In the genomic region with DNA sequence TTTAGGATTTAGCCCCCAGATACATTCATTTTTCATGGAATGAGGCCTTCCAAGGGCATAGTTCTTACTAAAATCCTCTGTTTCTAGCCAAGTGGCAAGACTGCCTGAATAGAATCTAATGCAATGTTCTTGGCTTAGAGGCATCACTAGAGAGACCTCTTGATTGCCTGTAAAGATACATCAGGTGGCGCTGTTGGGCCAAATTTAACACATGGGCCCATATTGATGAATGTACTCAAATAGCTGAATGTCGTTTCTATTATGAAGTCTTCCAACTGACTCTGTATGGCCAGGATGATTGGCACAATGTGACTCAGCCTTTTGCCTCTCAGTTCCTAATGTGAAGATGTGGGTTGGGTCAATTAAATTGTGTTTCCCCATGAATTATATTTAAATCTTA, we compare ENCODE assay signal across 8 mouse cellular contexts.
A peak's percentile ranks its signal among the peaks of the same experiment; 100 is the strongest.
DNase-seq lines count a peak whose midpoint lies in the region; ATAC-seq lines count a peak whose summit lies in the region.

No protein-coding gene starts in this region.

- H3K9me3 ChIP-seq in intestine, embryonic 14.5 days (ENCODE audit: control insufficient read depth, low read length), result no peaks in the 10 kb centered on the region
- H3K9me3 ChIP-seq in intestine, embryonic 16.5 days (ENCODE audit: control insufficient read depth, low read length), result no peaks in the 10 kb centered on the region
- H3K9me3 ChIP-seq in hindbrain, embryonic 16.5 days (ENCODE audit: control insufficient read depth, low read length), result no peaks in the 10 kb centered on the region

- no peaks in the 10 kb centered on the region for H3K4me1 ChIP-seq in intestine, embryonic 14.5 days (replicated peaks; ENCODE audit: control insufficient read depth, insufficient read depth, low read length)
- no peaks in the 10 kb centered on the region for H3K4me1 ChIP-seq in intestine, embryonic 16.5 days (ENCODE audit: control insufficient read depth, insufficient read depth, low read length)
- no peaks in the 10 kb centered on the region for H3K4me1 ChIP-seq in hindbrain, embryonic 16.5 days (ENCODE audit: control insufficient read depth, insufficient read depth, low read depth, low read length)

- no peak overlapping the region for H3K4me3 ChIP-seq in intestine, embryonic 14.5 days (ENCODE audit: low read depth, low read length)
- H3K4me3 ChIP-seq in intestine, embryonic 16.5 days (ENCODE audit: low read length), result no peak overlapping the region
- H3K4me3 ChIP-seq in hindbrain, embryonic 16.5 days (ENCODE audit: low read length), result no peak overlapping the region

- H3K36me3 ChIP-seq in intestine, embryonic 14.5 days (ENCODE audit: control insufficient read depth, insufficient read depth, low read length), result no peaks in the 10 kb centered on the region
- no peaks in the 10 kb centered on the region for H3K36me3 ChIP-seq in intestine, embryonic 16.5 days (ENCODE audit: control insufficient read depth, insufficient read depth, low read length)
- no peaks in the 10 kb centered on the region for H3K36me3 ChIP-seq in hindbrain, embryonic 16.5 days (ENCODE audit: control insufficient read depth, insufficient read depth, low read length)

- DNase-seq in intestine, embryonic 14.5 days (ENCODE audit: low spot score), result no peak
- peak; percentile 55 for DNase-seq in embryo, embryonic 11 days
- DNase-seq in mesoderm, embryonic 11.5 days (ENCODE audit: low read depth, low spot score), result peak; percentile 47
- DNase-seq in telencephalon, adult 2 months (ENCODE audit: low read depth, low spot score), result peak; percentile 55
- DNase-seq in gastrocnemius, postnatal 25 days, result no peak
- no peak for DNase-seq in cerebellum, adult 9-10 months

- no peak overlapping the region for H3K9ac ChIP-seq in intestine, embryonic 14.5 days (ENCODE audit: low read length)
- H3K9ac ChIP-seq in intestine, embryonic 16.5 days (ENCODE audit: low read depth, low read length), result no peak overlapping the region
- no peak overlapping the region for H3K9ac ChIP-seq in hindbrain, embryonic 16.5 days (ENCODE audit: low read depth, low read length)

- 7% methylated on average over 2 of the region's 2 CpGs for WGBS in intestine, embryonic 14.5 days
- WGBS in intestine, embryonic 16.5 days, result 4% methylated on average over 2 of the region's 2 CpGs
- WGBS in hindbrain, embryonic 16.5 days, result 2% methylated on average over 2 of the region's 2 CpGs

- H3K27ac ChIP-seq in intestine, embryonic 14.5 days (ENCODE audit: low read depth), result no peak overlapping the region
- H3K27ac ChIP-seq in intestine, embryonic 16.5 days (ENCODE audit: low read length), result no peak overlapping the region
- H3K27ac ChIP-seq in hindbrain, embryonic 16.5 days (ENCODE audit: low read depth, low read length), result no peak overlapping the region

- 0 out of 2 replicates have a peak, but pooled peaks have one; percentile 27 for ATAC-seq in intestine, embryonic 14.5 days (replicated peaks; ENCODE audit: low FRiP score, low TSS enrichment, low read depth)
- ATAC-seq in intestine, embryonic 16.5 days, result no peak
- peak; percentile 90 for ATAC-seq in hindbrain, embryonic 16.5 days

- H3K4me2 ChIP-seq in intestine, embryonic 14.5 days (ENCODE audit: low read length), result no peak overlapping the region
- H3K4me2 ChIP-seq in intestine, embryonic 16.5 days (ENCODE audit: low read depth, low read length), result no peak overlapping the region
- no peak overlapping the region for H3K4me2 ChIP-seq in hindbrain, embryonic 16.5 days (ENCODE audit: low read length)

- H3K27me3 ChIP-seq in intestine, embryonic 14.5 days (replicated peaks; ENCODE audit: control insufficient read depth, insufficient read depth, low read length), result no peaks in the 10 kb centered on the region
- H3K27me3 ChIP-seq in intestine, embryonic 16.5 days (replicated peaks; ENCODE audit: control insufficient read depth, insufficient read depth, low read length), result no peaks in the 10 kb centered on the region
- H3K27me3 ChIP-seq in hindbrain, embryonic 16.5 days (replicated peaks; ENCODE audit: control insufficient read depth, insufficient read depth, low read length), result no peaks in the 10 kb centered on the region

Comparison
In these comparisons a context has a peak if more than half of its experiments do, and no peak if none do; other contexts are left out.
1. DNase-seq: peak in embryo, embryonic 11 days (single experiment), mesoderm, embryonic 11.5 days (single experiment) and telencephalon, adult 2 months (single experiment); none in intestine, embryonic 14.5 days (single experiment), gastrocnemius, postnatal 25 days (single experiment) and cerebellum, adult 9-10 months (single experiment).